Comparison of ENCODE assay signal across 8 mouse cellular contexts in genomic region chr10:99577041-99577681, GRCm38 (mm10).
DNase-seq lines count a peak whose midpoint lies in the region; ATAC-seq and TF ChIP-seq lines count a peak whose summit lies in the region.

No protein-coding gene starts in this region.

- no peak for TF ChIP-seq POLR2A in liver, adult 2 months (IDR thresholded peaks at IDR 0.05; ENCODE audit: extremely low read depth, insufficient read depth, low read length)

- DNase-seq in liver, adult 2 months (ENCODE audit: extremely low read depth, low read depth, low spot score): peak; percentile 59
- DNase-seq in liver, embryonic 11.5 days (ENCODE audit: low spot score): no peak
- peak; percentile 86 for DNase-seq in NIH3T3 (ENCODE audit: low read depth)
- peak; percentile 73 to 83 for DNase-seq in cerebellum, postnatal 10 days
- DNase-seq in large intestine, adult 2 months (ENCODE audit: low read depth, low spot score): peak; percentile 27
- peak; percentile 51 for DNase-seq in testis, postnatal 10 days (ENCODE audit: low spot score)

- H3K4me3 ChIP-seq in liver, adult 2 months (ENCODE audit: insufficient read depth, low read depth, low read length): no peak overlapping the region
- no peak overlapping the region for H3K4me3 ChIP-seq in liver, embryonic 11.5 days (ENCODE audit: low read depth, low read length)

- no peak overlapping the region for H3K4me2 ChIP-seq in liver, embryonic 11.5 days

- H3K9ac ChIP-seq in liver, adult 2 months (ENCODE audit: low read depth, low read length): no peak overlapping the region
- H3K9ac ChIP-seq in liver, embryonic 11.5 days (ENCODE audit: low read depth, low read length): no peak overlapping the region

- H3K36me3 ChIP-seq in liver, adult 2 months (ENCODE audit: control insufficient read depth, insufficient read depth, low read length): no peaks in the 10 kb centered on the region
- H3K36me3 ChIP-seq in liver, embryonic 11.5 days (ENCODE audit: control insufficient read depth, insufficient read depth, low read length): no peaks in the 10 kb centered on the region

- WGBS in liver, adult 2 months: 24% methylated on average over 12 of the region's 12 CpGs
- 26% methylated on average over 12 of the region's 12 CpGs for WGBS in liver, embryonic 11.5 days
- WGBS in large intestine, adult 2 months: 20% methylated on average over 12 of the region's 12 CpGs

- no peak overlapping the region for H3K27ac ChIP-seq in liver, adult 2 months (replicated peaks; ENCODE audit: insufficient read depth, low read depth, low read length)
- no peak overlapping the region for H3K27ac ChIP-seq in liver, embryonic 11.5 days (ENCODE audit: low read depth, low read length)

- no peaks in the 10 kb centered on the region for H3K9me3 ChIP-seq in liver, embryonic 11.5 days (ENCODE audit: control insufficient read depth, low read length)

- H3K79me2 ChIP-seq in liver, adult 2 months (ENCODE audit: control insufficient read depth, insufficient read depth, low read length): no peaks in the 10 kb centered on the region

- H3K4me1 ChIP-seq in liver, adult 2 months (ENCODE audit: control insufficient read depth, insufficient read depth, low read length): no peaks in the 10 kb centered on the region; the same call in 1 of the 2 replicates
- no peaks in the 10 kb centered on the region for H3K4me1 ChIP-seq in liver, embryonic 11.5 days (replicated peaks; ENCODE audit: control insufficient read depth, insufficient read depth, low read length)

- no peak; the same call in 1 of the 2 replicates for ATAC-seq in liver, embryonic 11.5 days (replicated peaks; ENCODE audit: low FRiP score)
- peak; percentile 57 for ATAC-seq in granulocyte monocyte progenitor cell, adult 5-6 weeks (replicated peaks; ENCODE audit: poor library complexity, severe bottlenecking)
- ATAC-seq in megakaryocyte progenitor cell, adult 5-6 weeks (replicated peaks; ENCODE audit: poor library complexity): peak; percentile 83

- peak; percentile 89 for TF ChIP-seq CTCF in liver, adult 2 months (IDR thresholded peaks at IDR 0.05; ENCODE audit: low read depth, low read length)

- H3K27me3 ChIP-seq in liver, adult 2 months (ENCODE audit: control insufficient read depth, insufficient read depth, low read length): no peaks in the 10 kb centered on the region
- H3K27me3 ChIP-seq in liver, embryonic 11.5 days (replicated peaks; ENCODE audit: control insufficient read depth, insufficient read depth, low read length): no peaks in the 10 kb centered on the region
